Mouse (Mus musculus) MEL (cell line): Measurements from ENCODE around the gene Igf1r. TPM values are rescaled to one million over a fixed set of nuclear protein-coding genes. Genes with fewer than 3 reads are reported as not detected.

ENCODE experiments used
- DNase-seq: peaks from one replicate; pipeline ENCODE4 v3.0.0; 2011; ENCODE audit warnings: low read depth, low spot score
- H3K27ac ChIP-seq: 2 replicates; pipeline ENCODE4 v1.5.1; 2012; ENCODE audit warnings: low read depth, mild to moderate bottlenecking, control low read depth, low read length, moderate library complexity; ENCODE audit not compliant: control insufficient read depth
- H3K27me3 ChIP-seq, 2 experiments: fragments of 150-350 bp in 1 of 2; sonication (generic) in 1 of 2; 2 replicates each; pipeline ENCODE4 v1.6.1; 2012; ENCODE audit warnings: low read length in 2 of 2, mild to moderate bottlenecking in 2 of 2, improper control_type of control experiment in 1 of 2, moderate library complexity in 1 of 2; ENCODE audit not compliant: insufficient read depth in 2 of 2, control insufficient read depth in 1 of 2
- H3K36me3 ChIP-seq, 2 experiments: 2 replicates each; pipeline ENCODE4 v1.6.1; 2012 to 2014; ENCODE audit warnings: low read length in 2 of 2, improper control_type of control experiment in 1 of 2, inconsistent platforms in 1 of 2, mild to moderate bottlenecking in 1 of 2; ENCODE audit not compliant: insufficient read depth in 2 of 2, control insufficient read depth in 1 of 2
- H3K4me1 ChIP-seq, 2 experiments: fragments of 150-350 bp in 1 of 2; sonication (generic) in 1 of 2; 2 replicates each; pipeline ENCODE4 v1.6.1; 2012; ENCODE audit warnings: low read length in 2 of 2, improper control_type of control experiment in 1 of 2, mild to moderate bottlenecking in 1 of 2; ENCODE audit not compliant: insufficient read depth in 2 of 2, control insufficient read depth in 1 of 2
- H3K4me3 ChIP-seq, 2 experiments: fragments of 150-350 bp in 1 of 2; sonication (generic) in 1 of 2; 2 replicates each; pipeline ENCODE4 v1.5.1; 2012; ENCODE audit warnings: low read depth in 2 of 2, low read length in 2 of 2, mild to moderate bottlenecking in 2 of 2, moderate library complexity in 2 of 2, control low read depth in 1 of 2, improper control_type of control experiment in 1 of 2; ENCODE audit not compliant: control insufficient read depth in 1 of 2, insufficient read depth in 1 of 2
- H3K79me2 ChIP-seq: 2 replicates; pipeline ENCODE4 v1.6.1; 2012; ENCODE audit warnings: mild to moderate bottlenecking, low read length, moderate library complexity; ENCODE audit not compliant: control insufficient read depth, poor library complexity, insufficient read depth
- H3K9ac ChIP-seq: 2 replicates; pipeline ENCODE4 v1.6.1; 2012; ENCODE audit warnings: low read depth, mild to moderate bottlenecking, control low read depth, low read length, moderate library complexity; ENCODE audit not compliant: control insufficient read depth, poor library complexity, severe bottlenecking
- H3K9me3 ChIP-seq: fragments of 150-350 bp; sonication (generic); replicated peaks from 2 replicates; pipeline ENCODE4 v1.6.1; 2012; ENCODE audit warnings: mild to moderate bottlenecking, low read length, improper control_type of control experiment, moderate library complexity; ENCODE audit not compliant: insufficient read depth
- BHLHE40 ChIP-seq: IDR thresholded peaks from 2 replicates; pipeline ENCODE4 v1.6.1; 2012; ENCODE audit warnings: low read depth, mild to moderate bottlenecking, inconsistent platforms, low read length, improper control_type of control experiment, borderline replicate concordance
- CHD2 ChIP-seq: IDR thresholded peaks from 2 replicates; pipeline ENCODE4 v1.6.1; 2011; ENCODE audit warnings: low read length, improper control_type of control experiment
- CTCF ChIP-seq, 3 experiments: IDR thresholded peaks in 2 of 3; conservative IDR thresholded peaks in 1 of 3; 2 replicates each; pipeline ENCODE4 v1.5.1; 2011 to 2012; ENCODE audit warnings: low read length in 3 of 3, low read depth in 2 of 3, mild to moderate bottlenecking in 2 of 3, improper control_type of control experiment in 1 of 3, inconsistent platforms in 1 of 3, mixed read lengths in 1 of 3, moderate library complexity in 1 of 3; ENCODE audit not compliant: control insufficient read depth in 1 of 3, insufficient read depth in 1 of 3, poor library complexity in 1 of 3, severe bottlenecking in 1 of 3
- E2F4 ChIP-seq: IDR thresholded peaks from 2 replicates; pipeline ENCODE4 v1.6.1; 2011; ENCODE audit warnings: low read depth, low read length, improper control_type of control experiment, borderline replicate concordance
- EP300 ChIP-seq, 2 experiments: IDR thresholded peaks; 2 replicates each; pipeline ENCODE4 v1.6.1; 2011; ENCODE audit warnings: improper control_type of control experiment in 2 of 2, low read length in 2 of 2, low read depth in 1 of 2, mild to moderate bottlenecking in 1 of 2
- ETS1 ChIP-seq: IDR thresholded peaks from 2 replicates; pipeline ENCODE4 v1.6.1; 2012; ENCODE audit warnings: low read depth, mild to moderate bottlenecking, inconsistent platforms, low read length, improper control_type of control experiment, moderate library complexity
- GABPA ChIP-seq: IDR thresholded peaks from 2 replicates; pipeline ENCODE4 v1.6.1; 2012; ENCODE audit warnings: low read depth, mild to moderate bottlenecking, inconsistent platforms, low read length, improper control_type of control experiment, moderate library complexity
- MEF2A ChIP-seq: IDR thresholded peaks from 2 replicates; pipeline ENCODE4 v1.6.1; 2014; ENCODE audit warnings: low read depth, mild to moderate bottlenecking, inconsistent platforms, low read length, improper control_type of control experiment; ENCODE audit not compliant: poor library complexity, insufficient replicate concordance, severe bottlenecking; ENCODE audit errors: extremely low read depth
- MYB ChIP-seq: IDR thresholded peaks from 2 replicates; pipeline ENCODE4 v1.6.1; 2011; ENCODE audit warnings: mild to moderate bottlenecking, low read depth, low read length, improper control_type of control experiment
- MYC ChIP-seq: IDR thresholded peaks from 2 replicates; pipeline ENCODE4 v1.6.1; 2011; ENCODE audit warnings: low read depth, mild to moderate bottlenecking, low read length, improper control_type of control experiment, moderate library complexity
- POLR2AphosphoS2 ChIP-seq: IDR thresholded peaks from 2 replicates; pipeline ENCODE4 v1.6.1; 2011; ENCODE audit warnings: low read length, improper control_type of control experiment
- RAD21 ChIP-seq: IDR thresholded peaks from 2 replicates; pipeline ENCODE4 v1.6.1; 2011; ENCODE audit warnings: mild to moderate bottlenecking, low read depth, low read length, improper control_type of control experiment
- RCOR1 ChIP-seq: IDR thresholded peaks from 2 replicates; pipeline ENCODE4 v1.6.1; 2012; ENCODE audit warnings: low read depth, mild to moderate bottlenecking, inconsistent platforms, low read length, improper control_type of control experiment
- TAL1 ChIP-seq: IDR thresholded peaks from 2 replicates; pipeline ENCODE4 v1.6.1; 2012; ENCODE audit warnings: mild to moderate bottlenecking, inconsistent platforms, low read length, moderate library complexity, mixed read lengths
- TBP ChIP-seq: IDR thresholded peaks from 2 replicates; pipeline ENCODE4 v1.8.0; 2011; ENCODE audit warnings: low read depth, low read length, improper control_type of control experiment
- TCF12 ChIP-seq: IDR thresholded peaks from 2 replicates; pipeline ENCODE4 v1.6.1; 2014; ENCODE audit warnings: low read depth, mild to moderate bottlenecking, inconsistent platforms, low read length, improper control_type of control experiment, moderate library complexity
- UBTF ChIP-seq: IDR thresholded peaks from 2 replicates; pipeline ENCODE4 v1.6.1; 2012; ENCODE audit warnings: low read depth, mild to moderate bottlenecking, inconsistent platforms, low read length, improper control_type of control experiment, moderate library complexity, borderline replicate concordance; ENCODE audit not compliant: insufficient read depth
- USF1 ChIP-seq: IDR thresholded peaks from 2 replicates; pipeline ENCODE4 v1.6.1; 2014; ENCODE audit warnings: low read depth, mild to moderate bottlenecking, inconsistent platforms, low read length, improper control_type of control experiment, moderate library complexity
- ZC3H11A ChIP-seq: IDR thresholded peaks from 2 replicates; pipeline ENCODE4 v1.6.1; 2012; ENCODE audit warnings: low read depth, mild to moderate bottlenecking, inconsistent platforms, low read length, improper control_type of control experiment
- ZKSCAN1 ChIP-seq: IDR thresholded peaks from 2 replicates; pipeline ENCODE4 v1.6.1; 2012; ENCODE audit warnings: low read depth, mild to moderate bottlenecking, inconsistent platforms, low read length, improper control_type of control experiment, moderate library complexity
- ZNF384 ChIP-seq: IDR thresholded peaks from 2 replicates; pipeline ENCODE4 v1.6.1; 2012; ENCODE audit warnings: low read depth, mild to moderate bottlenecking, inconsistent platforms, low read length, improper control_type of control experiment
- polyA plus RNA-seq, 2 experiments: library from polyadenylated mRNA; stranded (reverse) in 1 of 2; unstranded in 1 of 2; fragments of >175 nt in 1 of 2; fragments of >200 nt in 1 of 2; gene quantifications; 2 replicates each; pipeline versions ENCODE4 v1.2.1 to v1.2.4; 2012; ENCODE audit warnings: low replicate concordance in 2 of 2, low read depth in 1 of 2; ENCODE audit not compliant: insufficient read length in 2 of 2, insufficient read depth in 1 of 2, missing spikeins in 1 of 2
- total RNA-seq: library from RNA; depleted of rRNA; stranded (reverse); fragments of 300-350 nt; gene quantifications from 2 replicates; pipeline ENCODE4 v1.2.3, GENCODE M21; 2012

Gene Igf1r
- total and polyA plus RNA-seq, 3 experiments: 11.8 to 11.9 TPM; not detected in 1

DNA sequence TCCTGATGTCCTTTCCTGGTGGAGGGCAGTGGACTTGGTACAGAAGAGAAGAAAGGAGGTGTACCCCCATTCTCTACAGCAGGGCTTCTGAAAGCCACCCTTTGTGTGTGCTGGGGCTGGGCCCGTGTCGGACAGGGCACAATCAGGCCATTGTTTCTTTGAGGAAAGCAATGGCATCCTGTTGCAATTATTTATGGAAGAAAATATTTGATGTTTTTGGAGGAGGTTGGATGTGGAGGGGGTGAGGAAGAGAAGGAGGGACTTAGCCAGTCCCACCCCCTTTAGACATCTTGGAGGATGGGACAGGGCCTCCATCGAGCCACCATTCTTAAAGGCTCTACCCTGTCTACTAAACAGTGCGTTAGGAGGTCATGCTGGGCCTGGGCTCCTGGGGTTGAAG lies 142.9 kb downstream of the Igf1r start:
- Histone ChIP-seq H3K27me3 (no peaks in the 10 kb centered on the region), H3K4me1 (peaks cover 10 to 17% of the 10 kb centered on the region in 2 experiments)

DNA sequence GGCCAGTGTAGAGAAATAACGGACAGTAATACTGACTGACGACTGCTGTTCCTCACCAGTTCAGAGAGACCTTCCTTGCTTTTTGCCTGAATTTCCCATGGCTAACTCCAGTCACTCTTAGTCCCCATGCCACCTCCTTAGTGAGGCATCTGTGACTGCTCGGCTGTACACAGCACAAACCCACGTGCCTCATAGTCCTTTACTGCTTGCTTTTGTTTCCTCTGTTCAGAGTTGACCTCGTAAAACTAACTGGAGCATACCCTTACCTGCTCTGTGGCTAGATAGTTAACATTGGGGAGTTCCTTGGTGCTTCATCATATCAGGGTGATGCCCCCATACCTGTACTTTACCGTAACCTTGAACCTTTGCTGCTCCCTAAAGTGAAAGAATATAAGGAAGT lies 143.8 kb downstream of the Igf1r start:
- Histone ChIP-seq H3K9ac (no peak overlapping the region), H3K9me3 (no peaks in the 10 kb centered on the region), H3K79me2 (no peaks in the 10 kb centered on the region), H3K36me3 (peaks cover 0 to 12% of the 10 kb centered on the region in 2 experiments; a peak in 3 of 4 replicates), H3K27me3 (no peaks in the 10 kb centered on the region), H3K27ac (no peak overlapping the region), H3K4me1 (peaks cover 10 to 17% of the 10 kb centered on the region in 2 experiments), H3K4me3 (no peak overlapping the region)
- no peak for DNase-seq
- TF ChIP-seq MYB (no peak), ETS1 (no peak), TCF12 (no peak), TAL1 (no peak)

More for the DNA sequence above, 142.9 kb downstream of the Igf1r start:
- DNase-seq: no peak
- H3K27ac ChIP-seq: no peak overlapping the region
- no peak overlapping the region for H3K4me3 ChIP-seq
- H3K36me3 ChIP-seq: peaks cover 0 to 12% of the 10 kb centered on the region in 2 experiments; a peak in 3 of 4 replicates
- no peaks in the 10 kb centered on the region for H3K79me2 ChIP-seq
- H3K9ac ChIP-seq: no peak overlapping the region
- TF ChIP-seq UBTF (no peak), TAL1 (no peak), CTCF (IDR thresholded peaks at IDR 0.05 in 2 of 3, conservative IDR thresholded peaks at IDR 0.05 in 1 of 3; ENCODE audit: control insufficient read depth in 1 of 3, insufficient read depth in 1 of 3, low read depth in 2 of 3, low read length in 3 of 3, poor library complexity in 1 of 3, severe bottlenecking in 1 of 3) (no peak), MYC (no peak), EP300 (IDR thresholded peaks at IDR 0.05; ENCODE audit: low read depth in 1 of 2, low read length in 2 of 2) (no peak), ZNF384 (no peak), ETS1 (no peak), ZKSCAN1 (no peak), E2F4 (no peak)
- TF ChIP-seq, all 39 proteins: peak for 0
- no peaks in the 10 kb centered on the region for H3K9me3 ChIP-seq

DNA sequence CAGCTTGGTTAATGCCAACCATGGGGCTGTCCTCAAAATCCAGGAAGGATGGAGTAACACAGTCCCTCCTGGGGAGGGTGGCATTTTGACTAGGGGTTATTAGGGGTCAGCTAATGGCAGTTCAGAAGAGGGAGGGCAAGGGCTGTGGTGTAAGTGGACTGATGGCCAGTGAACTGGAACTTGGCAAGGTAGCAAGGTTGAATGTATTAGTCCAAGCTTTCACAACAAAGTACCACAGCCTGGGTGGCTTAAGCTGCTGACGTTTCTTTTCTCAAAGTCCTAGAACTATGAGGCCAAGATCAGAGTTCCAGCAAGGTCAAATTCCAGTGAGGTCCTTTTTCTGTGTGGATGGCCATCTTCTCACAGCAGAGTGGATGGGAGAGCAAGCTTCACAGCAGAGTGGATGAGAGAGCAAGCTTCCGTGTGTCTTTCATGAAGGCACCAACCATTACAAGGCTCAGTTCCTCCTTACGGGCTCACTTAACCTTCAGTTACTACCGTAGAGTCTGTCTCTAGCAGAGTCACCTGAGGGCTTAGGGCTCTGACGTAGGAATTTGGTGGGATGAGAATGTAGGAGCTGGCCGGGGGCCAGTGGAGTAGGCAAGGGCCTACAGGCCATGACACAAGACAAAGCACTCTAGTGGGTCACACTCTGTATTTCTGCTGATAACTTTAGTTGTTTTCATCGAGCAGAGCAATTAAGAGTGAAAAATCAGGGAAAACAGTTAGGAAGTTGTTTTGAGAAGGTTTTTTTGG lies 144.6 kb downstream of the Igf1r start:
- H3K9ac ChIP-seq: no peak overlapping the region
- peaks cover 0 to 7% of the 10 kb centered on the region in 2 experiments; a peak in 3 of 4 replicates for H3K36me3 ChIP-seq
- no peak for DNase-seq

More for the DNA sequence above, 144.6 kb downstream of the Igf1r start:
- no peak overlapping the region for H3K4me3 ChIP-seq
- no peak overlapping the region for H3K27ac ChIP-seq
- no peaks in the 10 kb centered on the region for H3K79me2 ChIP-seq
- H3K9me3 ChIP-seq: no peaks in the 10 kb centered on the region
- no peaks in the 10 kb centered on the region for H3K27me3 ChIP-seq
- TF ChIP-seq E2F4 (no peak), CTCF (IDR thresholded peaks at IDR 0.05 in 2 of 3, conservative IDR thresholded peaks at IDR 0.05 in 1 of 3; ENCODE audit: control insufficient read depth in 1 of 3, insufficient read depth in 1 of 3, low read depth in 2 of 3, low read length in 3 of 3, poor library complexity in 1 of 3, severe bottlenecking in 1 of 3) (no peak), EP300 (IDR thresholded peaks at IDR 0.05; ENCODE audit: low read depth in 1 of 2, low read length in 2 of 2) (no peak), TCF12 (no peak), RCOR1 (no peak), POLR2AphosphoS2 (no peak), GABPA (no peak), ZC3H11A (no peak), USF1 (no peak), TAL1 (no peak), MEF2A (no peak), CHD2 (no peak), BHLHE40 (no peak), TBP (no peak), RAD21 (no peak)
- H3K4me1 ChIP-seq: peaks cover 5 to 10% of the 10 kb centered on the region in 2 experiments
